Mouse (Mus musculus) layer of hippocampus, adult 11-12 months (tissue): ENCODE data around the gene Gm5726.
"Not testable (repeated sequence)": the region's sequence is repeated elsewhere in the genome, so short reads cannot be mapped to it uniquely, and the experiment has no call there.

Experiments used
- DNase-seq: peaks from one replicate; pipeline ENCODE4 v3.0.0; 2022; ENCODE audit warnings: low spot score

Gm5726 gene

DNA sequence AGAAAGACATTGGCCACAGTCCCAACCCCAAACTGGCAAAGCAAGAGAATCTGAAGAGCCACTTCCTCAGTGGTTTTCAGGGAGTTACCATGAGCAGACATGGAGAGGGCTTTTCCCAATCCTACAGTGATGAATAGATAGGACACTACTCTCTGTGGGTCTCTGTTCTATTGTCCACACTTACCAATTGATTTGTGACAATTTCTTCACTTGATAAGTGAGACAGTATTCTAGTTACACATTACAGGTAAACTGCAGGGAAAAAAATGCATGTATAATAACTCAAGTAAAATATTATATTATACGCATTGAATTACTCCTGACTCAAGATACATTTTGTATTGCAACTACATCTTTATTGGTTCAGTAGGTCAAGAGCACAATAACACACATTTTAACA, at the start of gene Gm5726:
Gene Gm5726, minus strand, starts transcription at position 101 of the 400 bp plus-strand sequence.
- not testable (repeated sequence) for DNase-seq

DNA sequence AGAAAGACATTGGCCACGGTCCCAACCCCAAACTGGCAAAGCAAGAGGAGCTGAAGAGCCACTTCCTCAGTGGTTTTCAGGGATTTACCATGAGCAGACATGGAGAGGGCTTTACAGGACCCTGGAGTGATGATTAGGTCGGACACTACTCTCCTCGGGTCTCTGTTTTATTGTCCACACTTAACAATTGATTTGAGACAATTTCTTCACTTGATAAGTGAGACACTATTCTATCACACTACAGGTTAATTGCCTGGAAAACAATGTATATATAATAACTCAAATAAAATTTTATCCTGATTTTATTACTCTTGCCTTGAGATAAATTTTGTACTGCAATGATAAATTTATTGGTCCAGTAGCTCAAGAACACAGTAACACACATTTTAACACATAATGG, 30.6 kb upstream of the Gm5726 start, which contains the start of gene Gm4141:
Gene Gm4141, minus strand, starts transcription at position 101 of the 400 bp plus-strand sequence.
- not testable (repeated sequence) for DNase-seq

DNA sequence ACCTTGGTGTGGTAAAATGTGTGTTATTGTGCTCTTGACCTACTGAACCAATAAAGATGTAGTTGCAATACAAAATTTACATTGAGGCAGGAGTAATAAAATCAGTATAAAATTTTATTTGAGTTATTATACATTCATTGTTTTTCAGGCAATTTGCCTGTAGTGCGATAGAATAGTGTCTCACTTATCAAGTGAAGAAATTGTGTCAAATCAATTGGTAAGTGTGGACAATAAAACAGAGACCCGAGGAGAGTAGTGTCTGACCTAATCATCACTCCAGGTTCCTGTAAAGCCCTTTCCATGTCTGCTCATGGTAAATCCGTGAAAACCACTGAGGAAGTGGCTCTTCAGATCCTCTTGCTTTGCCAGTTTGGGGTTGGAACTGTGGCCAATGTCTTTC, 12.0 kb downstream of the Gm5726 start, which contains the start of gene Vmn1r104:
Gene Vmn1r104, plus strand, starts transcription at position 301 of the 400 bp plus-strand sequence.
- not testable (repeated sequence) for DNase-seq

DNA sequence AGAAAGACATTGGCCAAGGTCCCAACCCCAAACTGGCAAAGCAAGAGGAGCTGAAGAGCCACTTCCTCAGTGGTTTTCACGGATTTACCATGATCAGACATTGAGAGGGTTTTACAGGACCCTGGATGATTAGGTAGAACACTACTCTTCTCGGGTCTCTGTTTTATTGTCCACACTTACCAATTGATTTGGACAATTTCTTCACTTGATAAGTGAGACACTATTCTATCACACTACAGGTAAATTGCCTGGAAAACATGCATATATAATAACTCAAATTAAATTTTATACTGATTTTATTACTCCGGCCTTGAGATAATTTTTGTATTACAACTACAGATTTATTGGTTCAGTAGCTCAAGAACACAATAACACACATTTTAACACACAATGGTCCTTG, 35.1 kb downstream of the Gm5726 start, which contains the start of gene Vmn1r103:
Gene Vmn1r103, minus strand, starts transcription at position 101 of the 400 bp plus-strand sequence.
- not testable (repeated sequence) for DNase-seq
